Mouse (Mus musculus): ENCODE measurements around the gene Fetub. TPM values are rescaled to one million over a fixed set of nuclear protein-coding genes. Genes with fewer than 3 reads are reported as not detected.

The Fetub gene
- polyA plus RNA-seq, 1 experiment from 2014 or later: not detected

- H3K36me3 ChIP-seq: no peaks in the 10 kb centered on the region
- no peak overlapping the region for H3K4me3 ChIP-seq
- H3K4me2 ChIP-seq (replicated peaks): no peak overlapping the region
- H3K27ac ChIP-seq: no peak overlapping the region
- ATAC-seq (ENCODE audit: low FRiP score, low read depth): no peak
- no peaks in the 10 kb centered on the region for H3K27me3 ChIP-seq
- H3K9ac ChIP-seq: no peak overlapping the region
- no peaks in the 10 kb centered on the region for H3K4me1 ChIP-seq
- WGBS: 80% methylated on average over 2 of the region's 2 CpGs
- H3K9me3 ChIP-seq: no peaks in the 10 kb centered on the region
These were observed 29.2 kb downstream of the Fetub start for GRCm38 (mm10) chr16:22947371-22947770.

DNA sequence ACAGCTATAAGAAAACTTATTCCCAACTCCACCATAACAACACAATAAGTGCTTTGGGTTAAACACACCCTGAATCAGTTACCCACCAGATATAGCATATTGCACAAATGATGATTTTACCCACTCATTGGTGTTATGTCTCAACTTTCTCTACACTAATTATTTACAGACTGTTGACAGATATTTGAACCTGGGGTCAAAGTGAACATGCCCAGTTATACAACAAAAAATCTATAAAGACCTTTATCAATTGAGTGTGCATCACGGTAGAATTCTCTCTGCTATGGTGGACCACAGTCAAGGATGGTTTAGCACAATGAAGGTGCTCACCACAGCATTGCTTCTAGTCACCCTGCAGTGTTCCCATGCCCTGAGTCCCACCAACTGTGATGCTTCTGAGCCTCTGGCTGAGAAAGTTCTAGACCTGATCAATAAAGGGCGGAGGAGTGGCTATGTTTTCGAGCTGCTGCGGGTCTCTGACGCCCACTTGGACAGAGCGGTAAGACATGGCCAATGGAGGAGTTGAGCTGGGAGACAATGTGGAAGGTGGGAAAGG, 32.8 kb downstream of the Fetub start, which contains the start of gene Hrg:
TSS of gene Hrg (plus strand) at position 233 of the 556 bp plus-strand sequence.
- H3K9me3 ChIP-seq: no peaks in the 10 kb centered on the region
- H3K4me3 ChIP-seq: no peak within 1 kb of the TSS
- H3K36me3 ChIP-seq: no peaks in the 10 kb centered on the region
- H3K27ac ChIP-seq: no peak within 1 kb of the TSS
- WGBS: 90% methylated on average over 6 of the region's 6 CpGs
- H3K4me1 ChIP-seq: no peaks in the 10 kb centered on the region
- H3K27me3 ChIP-seq: no peaks in the 10 kb centered on the region
- no peak for ATAC-seq (ENCODE audit: low FRiP score, low read depth)
- no peak within 1 kb of the TSS for H3K9ac ChIP-seq
- no peak within 1 kb of the TSS for H3K4me2 ChIP-seq (replicated peaks)

GRCm38 (mm10) chr16:22953069-22953468, 34.9 kb downstream of the Fetub start:
- Histone ChIP-seq H3K27me3 (no peaks in the 10 kb centered on the region), H3K4me1 (no peaks in the 10 kb centered on the region), H3K9me3 (no peaks in the 10 kb centered on the region), H3K36me3 (no peaks in the 10 kb centered on the region), H3K4me3 (no peak overlapping the region), H3K4me2 (replicated peaks) (no peak overlapping the region), H3K27ac (no peak overlapping the region), H3K9ac (no peak overlapping the region)
- no peak for ATAC-seq (ENCODE audit: low FRiP score, low read depth)
- 29% methylated on average over 4 of the region's 4 CpGs for WGBS

DNA sequence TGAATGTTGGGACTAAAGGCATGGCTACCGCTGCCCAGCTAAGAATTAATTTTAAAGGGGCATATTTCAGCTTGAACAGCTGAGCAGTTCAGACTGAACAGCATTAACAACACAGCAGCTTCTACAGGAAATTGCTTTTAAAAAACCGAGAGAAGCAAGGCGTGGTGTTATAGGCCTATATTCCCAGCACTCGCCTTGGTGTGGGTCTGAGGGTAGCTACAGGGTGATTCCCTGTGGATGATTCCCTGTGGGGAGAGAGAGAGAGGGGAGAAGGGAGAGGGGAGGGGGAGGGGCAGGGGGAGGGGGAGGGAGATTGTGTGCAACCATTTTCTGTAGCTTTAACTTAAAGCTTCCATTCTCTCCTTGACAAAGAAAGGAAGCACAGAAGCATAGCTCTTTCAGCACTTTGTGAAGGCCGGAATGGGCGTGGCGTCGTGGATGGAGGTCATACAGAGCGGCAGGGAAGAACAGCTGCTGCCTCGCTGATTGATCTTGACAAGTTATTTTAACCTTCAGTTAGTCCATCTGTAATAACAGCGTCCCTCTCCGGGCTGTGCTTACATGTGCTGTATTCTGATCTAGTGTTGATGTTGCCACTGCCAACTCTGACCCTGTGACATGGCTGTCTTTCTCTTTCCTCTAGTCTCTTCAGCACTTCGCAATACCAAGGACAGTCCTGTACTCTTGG, 37.4 kb downstream of the Fetub start:
- Histone ChIP-seq H3K4me3 (no peak overlapping the region), H3K4me1 (no peaks in the 10 kb centered on the region), H3K9ac (no peak overlapping the region), H3K4me2 (replicated peaks) (no peak overlapping the region), H3K27me3 (no peaks in the 10 kb centered on the region), H3K9me3 (no peaks in the 10 kb centered on the region), H3K27ac (no peak overlapping the region), H3K36me3 (no peaks in the 10 kb centered on the region)
- no peak for ATAC-seq (ENCODE audit: low FRiP score, low read depth)
- WGBS: 66% methylated on average over 13 of the region's 13 CpGs

DNA sequence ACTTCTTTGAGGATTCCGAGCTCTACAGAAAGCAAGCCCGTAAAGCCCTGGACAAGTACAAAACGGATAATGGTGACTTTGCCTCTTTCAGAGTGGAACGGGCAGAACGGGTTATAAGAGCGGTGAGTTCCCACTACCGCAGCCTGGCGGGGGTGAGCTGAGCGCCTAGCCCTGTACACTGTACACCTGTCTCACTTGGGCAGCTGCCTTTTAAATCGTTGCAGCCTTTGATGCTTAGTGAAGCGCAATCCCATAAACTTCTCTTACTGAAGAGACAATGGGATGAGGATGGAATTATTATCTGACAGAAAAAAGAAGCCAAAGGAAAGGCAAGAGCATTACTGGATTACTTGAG, 37.9 kb downstream of the Fetub start:
- ATAC-seq (ENCODE audit: low FRiP score, low read depth): no peak
- no peaks in the 10 kb centered on the region for H3K36me3 ChIP-seq
- 81% methylated on average over 11 of the region's 11 CpGs for WGBS
- H3K4me2 ChIP-seq (replicated peaks): no peak overlapping the region
- H3K27ac ChIP-seq: no peak overlapping the region
- no peaks in the 10 kb centered on the region for H3K4me1 ChIP-seq
- H3K9ac ChIP-seq: no peak overlapping the region
- H3K9me3 ChIP-seq: no peaks in the 10 kb centered on the region
- H3K27me3 ChIP-seq: no peaks in the 10 kb centered on the region
- H3K4me3 ChIP-seq: no peak overlapping the region

DNA sequence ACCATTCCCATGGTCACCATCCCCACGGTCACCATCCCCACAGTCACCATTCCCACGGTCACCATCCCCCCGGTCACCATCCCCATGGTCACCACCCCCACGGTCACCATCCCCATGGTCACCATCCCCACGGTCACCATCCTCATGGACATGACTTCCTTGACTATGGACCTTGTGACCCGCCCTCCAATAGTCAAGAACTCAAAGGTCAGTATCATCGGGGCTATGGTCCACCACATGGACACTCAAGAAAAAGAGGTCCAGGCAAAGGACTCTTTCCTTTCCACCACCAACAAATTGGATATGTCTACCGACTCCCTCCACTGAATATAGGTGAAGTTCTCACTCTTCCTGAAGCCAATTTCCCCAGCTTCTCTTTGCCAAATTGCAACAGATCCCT, 42.9 kb downstream of the Fetub start:
- H3K27me3 ChIP-seq: no peaks in the 10 kb centered on the region
- no peaks in the 10 kb centered on the region for H3K9me3 ChIP-seq
- H3K27ac ChIP-seq: no peak overlapping the region
- no peak overlapping the region for H3K4me3 ChIP-seq
- no peak overlapping the region for H3K9ac ChIP-seq
- no peaks in the 10 kb centered on the region for H3K4me1 ChIP-seq
- ATAC-seq (ENCODE audit: low FRiP score, low read depth): no peak
- no peaks in the 10 kb centered on the region for H3K36me3 ChIP-seq
- no peak overlapping the region for H3K4me2 ChIP-seq (replicated peaks)
- 95% methylated on average over 8 of the region's 8 CpGs for WGBS

GRCm38 (mm10) chr16:22962256-22962655, 44.1 kb downstream of the Fetub start:
- WGBS: 81% methylated on average over 5 of the region's 5 CpGs
- no peak for ATAC-seq (ENCODE audit: low FRiP score, low read depth)
- Histone ChIP-seq H3K36me3 (no peaks in the 10 kb centered on the region), H3K9me3 (no peaks in the 10 kb centered on the region), H3K27ac (no peak overlapping the region), H3K9ac (no peak overlapping the region), H3K4me3 (no peak overlapping the region), H3K4me1 (no peaks in the 10 kb centered on the region), H3K27me3 (no peaks in the 10 kb centered on the region), H3K4me2 (replicated peaks) (no peak overlapping the region)

GRCm38 (mm10) chr16:22963293-22963692, 45.2 kb downstream of the Fetub start:
- no peaks in the 10 kb centered on the region for H3K27me3 ChIP-seq

GRCm38 (mm10) chr16:22967383-22968030, 49.4 kb downstream of the Fetub start:
- no peak for ATAC-seq (ENCODE audit: low FRiP score, low read depth)
- Histone ChIP-seq H3K4me3 (no peak overlapping the region), H3K4me2 (replicated peaks) (no peak overlapping the region), H3K36me3 (no peaks in the 10 kb centered on the region), H3K4me1 (no peaks in the 10 kb centered on the region), H3K27me3 (no peaks in the 10 kb centered on the region), H3K27ac (no peak overlapping the region), H3K9ac (no peak overlapping the region), H3K9me3 (no peaks in the 10 kb centered on the region)
- WGBS: 77% methylated on average over 1 of the region's 1 CpGs

More at GRCm38 (mm10) chr16:22963293-22963692, 45.2 kb downstream of the Fetub start:
- H3K4me1 ChIP-seq: no peaks in the 10 kb centered on the region
- no peak overlapping the region for H3K4me3 ChIP-seq
- H3K4me2 ChIP-seq (replicated peaks): no peak overlapping the region
- ATAC-seq (ENCODE audit: low FRiP score, low read depth): no peak
- no peak overlapping the region for H3K9ac ChIP-seq
- H3K9me3 ChIP-seq: no peaks in the 10 kb centered on the region
- no peak overlapping the region for H3K27ac ChIP-seq
- no peaks in the 10 kb centered on the region for H3K36me3 ChIP-seq

Other genes with a start within 250 kb of the Fetub start
- gene Crygs, start 106.8 kb upstream of the Fetub start, polyA plus RNA-seq (2015; fragmentation: Nextera tagmentation; extraction: Ambion mirVana): not detected in 2 replicates
- 32.0 and 34.4 TPM in 2 replicates for gene Tbccd1, start 60.7 kb upstream of the Fetub start, polyA plus RNA-seq (2015; fragmentation: Nextera tagmentation; extraction: Ambion mirVana)
- gene Dnajb11, start 60.5 kb upstream of the Fetub start, polyA plus RNA-seq (2015; fragmentation: Nextera tagmentation; extraction: Ambion mirVana): 106 and 110 TPM in 2 replicates
- 1.4 TPM in 1 of 2 replicates, not detected in the other for gene Ahsg, start 27.1 kb upstream of the Fetub start, polyA plus RNA-seq (2015; fragmentation: Nextera tagmentation; extraction: Ambion mirVana)
- gene Hrg, start 32.7 kb downstream of the Fetub start, polyA plus RNA-seq (2015; fragmentation: Nextera tagmentation; extraction: Ambion mirVana): not detected in 2 replicates
- gene Kng2, start 111.1 kb downstream of the Fetub start, polyA plus RNA-seq (2015; fragmentation: Nextera tagmentation; extraction: Ambion mirVana): 0.17 TPM in 1 of 2 replicates, not detected in the other
- 0.15 and 1.1 TPM in 2 replicates for gene Kng1, start 139.5 kb downstream of the Fetub start, polyA plus RNA-seq (2015; fragmentation: Nextera tagmentation; extraction: Ambion mirVana)
- 249 and 265 TPM in 2 replicates for gene Eif4a2, start 189.1 kb downstream of the Fetub start, polyA plus RNA-seq (2015; fragmentation: Nextera tagmentation; extraction: Ambion mirVana)
- gene Rfc4, start 209.4 kb downstream of the Fetub start, polyA plus RNA-seq (2015; fragmentation: Nextera tagmentation; extraction: Ambion mirVana): 136 TPM in 2 replicates
- gene Adipoq, start 228.2 kb downstream of the Fetub start, polyA plus RNA-seq (2015; fragmentation: Nextera tagmentation; extraction: Ambion mirVana): 0.11 TPM in 1 of 2 replicates, not detected in the other